Mouse (Mus musculus) ES-Bruce4 (cell line): ENCODE results near the gene 1110017D15Rik.

Source experiments
- CTCF ChIP-seq: IDR thresholded peaks from one replicate; pipeline ENCODE4 v1.8.1; 2011; ENCODE audit warnings: low read depth, low read length
- EP300 ChIP-seq: IDR thresholded peaks from 2 replicates; pipeline ENCODE4 v1.6.1; 2011; ENCODE audit warnings: low read depth, low read length; ENCODE audit not compliant: insufficient read depth
- POLR2A ChIP-seq: IDR thresholded peaks from one replicate; pipeline ENCODE4 v1.8.1; 2011; ENCODE audit warnings: low read length; ENCODE audit not compliant: insufficient read depth

DNA sequence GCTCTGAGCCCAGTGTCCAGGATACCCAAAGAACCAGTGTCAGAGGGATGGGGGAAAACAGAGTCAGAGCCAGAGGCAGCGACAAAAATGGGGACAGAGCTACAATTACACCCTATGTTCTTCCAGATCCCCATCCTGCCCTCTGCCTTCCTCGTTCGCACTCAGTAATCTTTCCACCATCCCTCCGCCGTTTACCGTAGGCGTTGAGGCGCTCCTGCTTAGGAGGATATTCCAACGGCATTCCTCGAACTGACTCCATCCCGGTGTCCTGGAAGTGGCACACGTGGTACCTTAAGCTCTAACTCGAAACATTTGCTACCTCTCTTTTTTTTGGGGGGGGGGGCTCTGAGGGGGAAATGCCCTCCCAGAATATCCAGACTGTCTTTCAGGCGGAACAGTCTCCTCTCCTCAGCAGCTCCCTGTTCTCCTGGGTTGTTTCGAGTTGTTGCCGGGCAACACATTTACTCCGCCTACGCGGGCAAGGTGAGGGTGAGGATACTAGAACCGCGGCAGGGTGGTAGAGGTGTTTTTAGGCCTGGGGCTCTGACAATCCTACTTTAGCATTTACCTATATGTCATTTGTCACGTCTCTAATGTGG is 9.7 kb downstream of the 1110017D15Rik start:
- TF ChIP-seq POLR2A (no peak), CTCF (no peak), EP300 (no peak)
